14 mouse cellular contexts compared by ENCODE assay signal in the genomic region with DNA sequence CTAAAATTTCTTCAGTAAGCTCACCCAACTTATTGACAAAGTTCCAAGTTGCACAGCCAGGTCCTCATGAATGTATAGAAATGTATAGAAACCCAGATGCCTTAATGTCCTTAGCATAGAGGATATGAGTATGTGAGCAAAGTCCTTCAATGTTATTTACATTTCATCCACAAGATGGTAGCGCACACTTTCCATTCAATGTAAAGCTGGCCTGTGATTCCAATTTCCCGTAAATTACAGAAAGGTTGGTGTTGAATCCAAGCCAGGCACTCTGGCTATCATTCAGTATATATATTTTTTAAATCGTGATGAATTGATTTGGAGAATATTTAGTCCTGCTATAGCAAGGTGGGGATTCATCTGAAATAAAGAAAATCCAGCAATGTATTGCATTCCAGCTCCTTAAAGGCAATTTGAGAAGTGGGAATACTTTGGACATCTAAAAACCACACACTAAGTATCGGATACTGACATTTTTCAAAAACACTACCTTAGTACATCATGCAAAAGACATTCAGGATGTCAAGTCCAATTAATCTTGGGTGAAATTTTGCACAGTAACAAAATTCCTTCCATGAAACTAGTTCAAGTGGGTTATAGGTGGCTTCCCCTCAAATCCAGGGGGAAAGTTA.
DNase-seq lines count a peak whose midpoint lies in the region; ATAC-seq and TF ChIP-seq lines count a peak whose summit lies in the region.
"Had no signal": no experiment of that assay in that cellular context is flagged by ENCODE, and none has a peak within 500 bp of the region (broad histone marks: within the 10 kb centered on the region; RNA-seq: fewer than 3 reads in every experiment).

No protein-coding gene starts in this region.

- no peak overlapping the region for H3K9ac ChIP-seq in intestine, postnatal 0 days (ENCODE audit: low read depth, low read length)
- no peak overlapping the region for H3K9ac ChIP-seq in intestine, embryonic 15.5 days
- no peak overlapping the region for H3K9ac ChIP-seq in midbrain, embryonic 15.5 days
- H3K9ac ChIP-seq in midbrain, embryonic 16.5 days (ENCODE audit: low read depth, low read length), result no peak overlapping the region
- H3K9ac ChIP-seq: neural tube, embryonic 12.5 days had no signal

- intact Hi-C loops in gastrocnemius, postnatal 14 days (cut with DNase I; ENCODE audit: low total_unique reads), result no loop called here

- H3K4me1 ChIP-seq in intestine, postnatal 0 days (replicated peaks; ENCODE audit: control insufficient read depth, insufficient read depth, low read length), result no peaks in the 10 kb centered on the region
- no peaks in the 10 kb centered on the region for H3K4me1 ChIP-seq in intestine, embryonic 15.5 days (replicated peaks)
- H3K4me1 ChIP-seq in midbrain, embryonic 15.5 days, result no peaks in the 10 kb centered on the region
- no peaks in the 10 kb centered on the region for H3K4me1 ChIP-seq in midbrain, embryonic 16.5 days (ENCODE audit: control insufficient read depth, insufficient read depth, low read length)
- H3K4me1 ChIP-seq: heart, embryonic 10.5 days; megakaryocyte, embryonic 14.5 days; neural tube, embryonic 12.5 days had no signal

- no peak for TF ChIP-seq POLR2A in brain, embryonic 14.5 days (IDR thresholded peaks at IDR 0.05; ENCODE audit: borderline replicate concordance, extremely low read depth, insufficient read depth, insufficient read length, poor library complexity, severe bottlenecking)

- ATAC-seq in intestine, postnatal 0 days, result no peak
- ATAC-seq in intestine, embryonic 15.5 days, result no peak
- ATAC-seq in midbrain, embryonic 15.5 days (replicated peaks), result peak; percentile 69; the same call in 1 of the 2 replicates
- no peak for ATAC-seq in midbrain, embryonic 16.5 days
- ATAC-seq: activated CD4-positive, CD25-positive, alpha-beta regulatory T cell, adult 4 months; inflammation-experienced regulatory T-cells, adult 6 months had no signal

- DNase-seq in brain, embryonic 14.5 days (ENCODE audit: low read depth), result peak; percentile 47
- DNase-seq in retina, embryonic 14.5 days (ENCODE audit: low spot score), result peak; percentile 57
- DNase-seq in kidney, adult 8-10 months, result no peak
- no peak for DNase-seq in gastrocnemius, postnatal 14 days
- DNase-seq: right cerebral cortex, postnatal 25 days had no signal

- TF ChIP-seq CTCF in intestine, postnatal 0 days (IDR thresholded peaks at IDR 0.05; ENCODE audit: low read depth), result peak; percentile 61
- TF ChIP-seq CTCF in brain, embryonic 14.5 days (IDR thresholded peaks at IDR 0.05; ENCODE audit: borderline replicate concordance, extremely low read depth, insufficient read depth, insufficient read length), result no peak

- no peak overlapping the region for H3K27ac ChIP-seq in intestine, postnatal 0 days (ENCODE audit: low read depth, low read length)
- H3K27ac ChIP-seq in intestine, embryonic 15.5 days, result no peak overlapping the region
- H3K27ac ChIP-seq in midbrain, embryonic 15.5 days, result no peak overlapping the region
- H3K27ac ChIP-seq in midbrain, embryonic 16.5 days (ENCODE audit: low read length), result no peak overlapping the region
- H3K27ac ChIP-seq: heart, embryonic 10.5 days; neural tube, embryonic 12.5 days had no signal

- 61% methylated on average over 4 of the region's 4 CpGs for WGBS in intestine, postnatal 0 days
- 56% methylated on average over 4 of the region's 4 CpGs for WGBS in intestine, embryonic 15.5 days
- 78% methylated on average over 4 of the region's 4 CpGs for WGBS in midbrain, embryonic 15.5 days
- WGBS in midbrain, embryonic 16.5 days, result 67% methylated on average over 4 of the region's 4 CpGs

- no peaks in the 10 kb centered on the region for H3K36me3 ChIP-seq in intestine, postnatal 0 days (ENCODE audit: control insufficient read depth, insufficient read depth)
- no peaks in the 10 kb centered on the region for H3K36me3 ChIP-seq in intestine, embryonic 15.5 days
- H3K36me3 ChIP-seq in midbrain, embryonic 15.5 days (replicated peaks), result no peaks in the 10 kb centered on the region
- no peaks in the 10 kb centered on the region for H3K36me3 ChIP-seq in midbrain, embryonic 16.5 days (ENCODE audit: control insufficient read depth, insufficient read depth, low read length)
- H3K36me3 ChIP-seq: heart, embryonic 10.5 days; neural tube, embryonic 12.5 days had no signal

- no peak overlapping the region for H3K4me3 ChIP-seq in intestine, postnatal 0 days (ENCODE audit: low read depth, low read length)
- H3K4me3 ChIP-seq in intestine, embryonic 15.5 days (replicated peaks), result no peak overlapping the region
- no peak overlapping the region for H3K4me3 ChIP-seq in midbrain, embryonic 15.5 days
- H3K4me3 ChIP-seq in midbrain, embryonic 16.5 days (ENCODE audit: low read depth, low read length), result no peak overlapping the region
- H3K4me3 ChIP-seq: heart, embryonic 10.5 days; megakaryocyte, embryonic 14.5 days; neural tube, embryonic 12.5 days had no signal

- no peak overlapping the region for H3K4me2 ChIP-seq in intestine, postnatal 0 days (replicated peaks; ENCODE audit: low read depth)
- no peak overlapping the region for H3K4me2 ChIP-seq in intestine, embryonic 15.5 days (replicated peaks)
- H3K4me2 ChIP-seq in midbrain, embryonic 15.5 days, result no peak overlapping the region
- H3K4me2 ChIP-seq in midbrain, embryonic 16.5 days (ENCODE audit: low read length), result no peak overlapping the region
- H3K4me2 ChIP-seq: neural tube, embryonic 12.5 days had no signal

- no peaks in the 10 kb centered on the region for H3K9me3 ChIP-seq in intestine, postnatal 0 days (ENCODE audit: control insufficient read depth)
- no peaks in the 10 kb centered on the region for H3K9me3 ChIP-seq in intestine, embryonic 15.5 days
- H3K9me3 ChIP-seq in midbrain, embryonic 15.5 days, result no peaks in the 10 kb centered on the region
- H3K9me3 ChIP-seq in midbrain, embryonic 16.5 days (replicated peaks; ENCODE audit: control insufficient read depth, low read length, poor library complexity, severe bottlenecking), result no peaks in the 10 kb centered on the region
- H3K9me3 ChIP-seq: heart, embryonic 10.5 days; megakaryocyte, embryonic 14.5 days; neural tube, embryonic 12.5 days had no signal

- H3K27me3 ChIP-seq in intestine, postnatal 0 days (replicated peaks; ENCODE audit: control insufficient read depth, insufficient read depth, low read length), result no peaks in the 10 kb centered on the region
- H3K27me3 ChIP-seq in intestine, embryonic 15.5 days (replicated peaks), result no peaks in the 10 kb centered on the region
- H3K27me3 ChIP-seq in midbrain, embryonic 15.5 days (replicated peaks), result no peaks in the 10 kb centered on the region
- no peaks in the 10 kb centered on the region for H3K27me3 ChIP-seq in midbrain, embryonic 16.5 days (ENCODE audit: control insufficient read depth, insufficient read depth, low read depth, low read length)
- H3K27me3 ChIP-seq: megakaryocyte, embryonic 14.5 days; neural tube, embryonic 12.5 days had no signal

Comparison
In these comparisons a context has a peak if more than half of its experiments do, and no peak if none do; other contexts are left out.
1. DNase-seq: peak in brain, embryonic 14.5 days (single experiment) and retina, embryonic 14.5 days (single experiment); none in kidney, adult 8-10 months (0 of 2) and gastrocnemius, postnatal 14 days (single experiment).